Mouse (Mus musculus) heart, adult 11 months (tissue): Measurements from ENCODE around the gene Mmp21.
A peak's percentile ranks its signal among the peaks of the same experiment; 100 is the strongest.

Source experiments
- DNase-seq: peaks from one replicate; pipeline ENCODE4 v3.0.0; 2022

The Mmp21 gene

DNA sequence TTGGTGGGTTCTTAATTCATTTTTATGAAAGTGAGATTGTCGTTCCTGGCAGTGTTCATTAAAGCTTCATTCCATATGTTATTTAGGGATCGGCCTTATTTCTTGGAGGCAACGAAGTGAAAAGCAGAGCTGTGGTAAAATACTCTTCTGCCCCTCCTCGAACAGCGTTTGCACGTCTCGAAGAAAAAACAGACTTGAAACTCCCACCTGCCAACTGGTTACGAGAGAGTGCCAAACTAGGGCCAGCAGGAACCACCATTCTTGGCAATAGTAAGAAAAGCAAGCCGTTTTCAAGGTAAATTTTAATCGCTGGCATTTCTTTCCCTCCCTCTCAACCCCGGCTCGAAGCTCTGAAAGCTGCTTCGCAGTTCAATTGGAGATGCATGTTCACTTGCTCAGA, 41.0 kb downstream of the Mmp21 start:
- DNase-seq = no peak

- DNase-seq = peak; percentile 88
Observed at GRCm38 (mm10) chr7:133638306-133638705, 41.6 kb downstream of the Mmp21 start.

DNA sequence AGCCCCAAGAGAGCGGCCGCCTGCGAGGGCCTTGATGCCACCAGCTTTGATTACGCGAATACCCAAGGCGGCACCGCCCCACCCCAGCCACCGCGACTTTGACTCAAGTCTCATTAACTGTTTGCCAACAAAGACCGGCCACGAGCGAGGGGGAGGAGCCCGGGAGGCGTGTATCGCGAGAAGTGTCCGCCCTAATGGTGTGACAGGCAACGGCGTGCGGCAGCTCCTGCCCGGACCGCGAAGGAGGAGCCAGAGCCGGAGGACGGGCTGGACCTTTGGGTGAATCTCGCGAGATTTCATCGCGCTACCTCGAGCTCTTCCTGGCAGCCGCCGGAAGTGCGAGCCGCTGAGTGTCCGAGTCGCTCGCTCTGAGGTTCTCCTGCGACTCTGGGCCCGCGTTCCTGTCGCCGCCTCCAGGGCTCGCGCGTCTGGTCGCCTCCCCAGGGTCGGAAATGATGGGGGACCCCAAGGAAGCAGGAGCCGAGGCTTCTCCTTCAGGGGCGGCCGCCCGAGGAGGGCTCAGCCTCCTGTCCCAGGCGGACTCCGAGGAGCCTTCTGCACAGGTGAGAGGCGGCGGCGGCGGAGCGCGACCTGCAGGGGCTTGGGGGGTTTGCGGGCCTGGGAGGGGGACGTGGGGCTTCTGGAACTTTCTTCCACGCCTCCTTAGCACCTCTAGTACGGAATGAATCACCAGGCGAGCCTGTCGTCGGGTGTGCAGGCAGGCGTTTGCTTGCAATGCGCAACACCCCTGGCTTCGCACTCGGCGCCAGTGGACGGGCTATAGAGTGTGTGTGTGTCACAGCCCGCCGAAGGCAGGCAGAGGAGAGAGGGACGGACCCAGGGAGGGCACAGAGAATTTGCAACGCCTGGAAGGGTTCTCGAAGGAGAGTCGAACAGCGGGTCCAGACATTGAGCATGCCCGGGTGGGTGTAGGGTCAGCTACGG, 42.2 kb downstream of the Mmp21 start, which contains the start of gene Edrf1:
Edrf1 (plus strand) TSS at position 183 of the 945 bp plus-strand sequence.
- DNase-seq = peak; percentile 100

GRCm38 (mm10) chr7:133636738-133637352, 43.0 kb downstream of the Mmp21 start:
- DNase-seq = peak; percentile 95

DNA sequence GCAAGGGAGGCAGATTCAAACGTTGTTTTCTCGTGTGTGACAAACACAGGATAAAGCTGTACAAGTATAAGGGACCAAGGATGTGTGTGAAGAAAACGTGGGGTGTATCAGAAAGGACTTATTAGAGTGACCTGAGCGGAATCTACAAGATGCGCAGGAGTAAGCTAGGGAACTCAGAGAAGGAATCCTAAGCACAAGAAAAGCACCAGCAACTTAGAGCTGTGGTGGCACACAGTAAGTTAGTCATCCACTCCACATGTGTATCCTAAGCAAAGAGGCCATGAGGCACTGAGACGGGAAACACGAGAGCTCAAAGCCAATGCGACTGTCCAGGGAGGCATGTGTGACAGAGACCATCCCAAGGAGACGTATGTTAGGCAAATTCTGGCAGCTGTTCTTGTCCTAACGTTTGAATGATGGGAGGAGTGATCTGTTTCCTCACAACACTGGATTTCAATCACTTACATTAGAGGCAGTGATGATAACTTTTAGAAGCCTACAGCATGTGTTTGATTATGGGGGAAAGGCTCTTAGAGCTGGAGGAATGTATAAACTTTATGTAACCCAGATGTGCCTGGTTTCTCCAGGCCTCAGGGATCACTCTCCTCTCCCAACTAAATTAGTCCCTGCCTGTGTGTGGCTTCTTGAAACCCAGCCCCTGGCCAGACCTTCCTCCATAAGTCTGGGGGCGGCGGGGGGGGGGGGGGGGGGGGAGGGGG, 44.8 kb downstream of the Mmp21 start:
- no peak for DNase-seq

DNA sequence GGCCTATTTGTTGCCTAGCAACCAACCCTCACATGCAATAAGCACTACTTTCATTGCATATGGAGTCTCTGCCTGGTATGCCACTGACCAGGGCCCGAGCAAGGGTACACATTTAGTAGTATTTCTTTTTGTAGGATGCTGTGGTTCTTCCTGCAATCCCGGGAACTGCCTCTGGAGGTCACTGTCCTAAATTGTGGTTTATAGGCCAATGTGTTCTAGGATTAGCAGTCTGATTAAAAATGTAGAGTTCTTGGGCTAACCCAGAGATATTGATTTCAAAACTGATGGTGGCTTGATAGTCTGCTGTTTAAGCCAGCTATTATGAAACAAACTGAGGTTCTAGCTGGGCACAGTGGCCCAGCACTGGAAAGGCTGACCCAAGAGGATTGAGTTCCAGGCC, 47.4 kb downstream of the Mmp21 start:
- DNase-seq = no peak

DNA sequence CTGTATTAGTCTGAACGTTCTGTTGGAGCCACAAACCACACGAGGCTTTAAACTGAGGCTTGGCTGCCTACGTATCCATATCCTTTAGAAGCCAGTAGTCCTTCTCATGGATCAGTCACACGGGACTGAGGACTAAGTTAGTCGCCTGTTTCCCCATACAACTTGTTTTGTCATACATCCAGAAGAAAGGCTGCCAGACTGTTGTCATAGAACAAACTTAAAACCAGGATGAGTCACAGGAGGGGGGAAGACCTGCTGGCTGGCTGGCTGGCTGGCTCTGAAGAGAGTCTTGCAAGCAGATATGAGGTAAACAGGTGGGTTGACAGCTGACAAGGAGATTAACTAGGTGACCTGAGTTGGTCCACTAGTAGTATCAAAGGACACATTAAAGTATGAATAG, 49.0 kb downstream of the Mmp21 start:
- DNase-seq = no peak

GRCm38 (mm10) chr7:133627184-133627936, 52.5 kb downstream of the Mmp21 start:
- no peak for DNase-seq
